Mouse (Mus musculus): Measurements from ENCODE around the gene Adamts2.

DNA sequence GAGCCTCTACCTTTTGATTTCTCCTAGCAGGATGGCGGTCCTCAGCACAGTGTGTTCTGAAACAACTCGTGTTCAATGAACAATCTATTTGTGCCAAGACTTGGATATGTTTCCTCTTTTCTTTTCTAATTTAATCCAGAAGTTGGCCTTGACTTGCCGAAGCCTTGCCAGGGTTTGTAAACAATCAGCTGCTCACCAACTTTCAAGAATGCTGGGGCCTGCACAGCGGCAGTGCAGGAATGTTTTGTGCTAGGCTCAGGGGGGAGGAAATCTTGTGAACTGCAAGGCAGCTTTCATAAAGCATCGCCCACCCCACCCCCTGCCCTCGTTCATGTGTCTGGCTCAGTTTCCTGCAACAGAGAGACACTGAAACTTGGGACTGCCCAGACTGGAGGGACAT, 143.1 kb downstream of the Adamts2 start:
- no peak for TF ChIP-seq CTCF (IDR thresholded peaks at IDR 0.05; ENCODE audit: extremely low read depth, insufficient read depth, low read length)
- TF ChIP-seq POLR2A (IDR thresholded peaks at IDR 0.05; ENCODE audit: extremely low read depth, insufficient read depth, low read length), result no peak

Measured in cortical plate, adult 2 months (tissue).